Mouse (Mus musculus) heart, postnatal 0 days (tissue): ENCODE measurements around the gene Jmjd7.

Source experiments
- CTCF ChIP-seq: IDR thresholded peaks from 2 replicates; pipeline ENCODE4 v1.5.1; 2016; ENCODE audit warnings: antibody characterized with exemption, control low read depth, low read depth
- EP300 ChIP-seq: IDR thresholded peaks from 2 replicates; pipeline ENCODE4 v1.6.1; 2016; ENCODE audit warnings: antibody characterized with exemption, low read depth

GRCm38 (mm10) chr2:120060651-120061050 lies 33.4 kb downstream of the Jmjd7 start:
- no peak for TF ChIP-seq CTCF
- no peak for TF ChIP-seq EP300
